Mouse (Mus musculus): ENCODE data around the gene Olfr20. TPM values are rescaled to one million over a fixed set of nuclear protein-coding genes. Genes with fewer than 3 reads are reported as not detected.

Gene Olfr20
- polyA plus RNA-seq, 1 experiment from 2014 or later, result not detected

GRCm38 (mm10) chr11:73399514-73399913 lies 48.9 kb downstream of the Olfr20 start, which contains the start of gene Olfr1:
Gene Olfr1 (minus strand): TSS chr11:73399614.
- H3K27ac ChIP-seq, result no peak within 1 kb of the TSS
- H3K4me2 ChIP-seq, result no peak within 1 kb of the TSS
- H3K9ac ChIP-seq, result no peak within 1 kb of the TSS
- no peak for ATAC-seq (replicated peaks)
- H3K4me3 ChIP-seq, result no peak within 1 kb of the TSS
- no peaks in the 10 kb centered on the region for H3K4me1 ChIP-seq
- H3K36me3 ChIP-seq (replicated peaks), result no peaks in the 10 kb centered on the region
- H3K9me3 ChIP-seq, result no peaks in the 10 kb centered on the region
- no peaks in the 10 kb centered on the region for H3K27me3 ChIP-seq (replicated peaks)

Other genes starting within 250 kb of the Olfr20 start
- gene Haspin, start 212.5 kb upstream of the Olfr20 start, polyA plus RNA-seq (2015; fragmentation: Nextera tagmentation; extraction: Ambion mirVana), result 2.2 and 2.6 TPM in 2 replicates
- gene P2rx5, start 190.4 kb upstream of the Olfr20 start, polyA plus RNA-seq (2015; fragmentation: Nextera tagmentation; extraction: Ambion mirVana), result 0.36 and 0.40 TPM in 2 replicates
- gene Emc6, start 173.7 kb upstream of the Olfr20 start, polyA plus RNA-seq (2015; fragmentation: Nextera tagmentation; extraction: Ambion mirVana), result 116 TPM in 2 replicates
- gene Tax1bp3, start 173.7 kb upstream of the Olfr20 start, polyA plus RNA-seq (2015; fragmentation: Nextera tagmentation; extraction: Ambion mirVana), result 156 and 161 TPM in 2 replicates
- gene Ctns, start 151.7 kb upstream of the Olfr20 start, polyA plus RNA-seq (2015; fragmentation: Nextera tagmentation; extraction: Ambion mirVana), result 19.9 and 20.8 TPM in 2 replicates
- gene Shpk, start 151.3 kb upstream of the Olfr20 start, polyA plus RNA-seq (2015; fragmentation: Nextera tagmentation; extraction: Ambion mirVana), result 1.8 and 2.2 TPM in 2 replicates
- gene Trpv1, start 116.5 kb upstream of the Olfr20 start, polyA plus RNA-seq (2015; fragmentation: Nextera tagmentation; extraction: Ambion mirVana), result 0.14 and 0.21 TPM in 2 replicates
- gene Trpv3, start 83.4 kb upstream of the Olfr20 start, polyA plus RNA-seq (2015; fragmentation: Nextera tagmentation; extraction: Ambion mirVana), result 0.14 and 0.22 TPM in 2 replicates
- 1.2 and 1.4 TPM in 2 replicates for gene Aspa, start 21.2 kb upstream of the Olfr20 start, polyA plus RNA-seq (2015; fragmentation: Nextera tagmentation; extraction: Ambion mirVana)
- gene Gm49340, start 21.0 kb upstream of the Olfr20 start, polyA plus RNA-seq (2015; fragmentation: Nextera tagmentation; extraction: Ambion mirVana), result not detected in 2 replicates
- gene Spata22, start 21.0 kb upstream of the Olfr20 start, polyA plus RNA-seq (2015; fragmentation: Nextera tagmentation; extraction: Ambion mirVana), result 0.13 and 0.22 TPM in 2 replicates
- gene Olfr376, start 20.5 kb downstream of the Olfr20 start, polyA plus RNA-seq (2015; fragmentation: Nextera tagmentation; extraction: Ambion mirVana), result not detected in 2 replicates
- gene Olfr1, start 48.8 kb downstream of the Olfr20 start, polyA plus RNA-seq (2015; fragmentation: Nextera tagmentation; extraction: Ambion mirVana), result not detected in 2 replicates
- not detected in 2 replicates for gene Olfr378, start 77.7 kb downstream of the Olfr20 start, polyA plus RNA-seq (2015; fragmentation: Nextera tagmentation; extraction: Ambion mirVana)
- not detected in 2 replicates for gene Olfr380, start 106.7 kb downstream of the Olfr20 start, polyA plus RNA-seq (2015; fragmentation: Nextera tagmentation; extraction: Ambion mirVana)
- gene Olfr381, start 140.8 kb downstream of the Olfr20 start, polyA plus RNA-seq (2015; fragmentation: Nextera tagmentation; extraction: Ambion mirVana), result not detected in 2 replicates
- not detected in 2 replicates for gene Olfr382, start 166.4 kb downstream of the Olfr20 start, polyA plus RNA-seq (2015; fragmentation: Nextera tagmentation; extraction: Ambion mirVana)
- gene Olfr385, start 242.2 kb downstream of the Olfr20 start, polyA plus RNA-seq (2015; fragmentation: Nextera tagmentation; extraction: Ambion mirVana), result not detected in 2 replicates
- gene Olfr384, start 247.8 kb downstream of the Olfr20 start, polyA plus RNA-seq (2015; fragmentation: Nextera tagmentation; extraction: Ambion mirVana), result not detected in 2 replicates